Mouse (Mus musculus): ENCODE results near the gene Pacsin2. TPM values are rescaled to one million over a fixed set of nuclear protein-coding genes. Genes with fewer than 3 reads are reported as not detected.

Gene Pacsin2
- total RNA-seq, 2 experiments from 2014 or later = 97.4 to 102 TPM

- no peak for TF ChIP-seq CTCF (IDR thresholded peaks at IDR 0.05)
- DNase-seq (ENCODE audit: extremely low spot score in 1 of 2, low spot score in 2 of 2) = no peak
These were observed 19.0 kb downstream of the Pacsin2 start for GRCm38 (mm10) chr15:83445383-83445782.

DNA sequence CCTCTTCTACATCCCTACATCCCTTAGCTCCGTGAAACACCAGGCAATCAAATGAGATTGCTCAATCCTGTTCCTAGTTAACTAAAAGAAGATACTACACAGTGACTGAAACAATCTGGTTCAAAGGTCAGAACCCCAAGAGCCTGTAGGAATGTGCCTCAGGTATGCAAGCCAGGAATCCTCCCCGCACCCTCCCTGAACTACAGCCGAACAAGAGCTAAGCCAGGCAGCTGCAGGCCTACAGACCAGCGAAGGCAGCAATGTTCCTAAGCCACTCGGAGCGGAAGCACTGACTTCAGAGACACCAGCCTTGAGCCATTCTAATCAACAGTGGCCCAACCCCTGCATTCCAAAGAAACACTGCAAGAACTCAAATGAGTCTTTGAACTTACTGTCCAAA, 20.0 kb downstream of the Pacsin2 start:
- Histone ChIP-seq H3K4me3 (no peak overlapping the region), H3K27ac (no peak overlapping the region)
- no peak for DNase-seq (ENCODE audit: extremely low spot score in 1 of 2, low spot score in 2 of 2)
- intact Hi-C loops (cut with DNase I) = no loop called here
- TF ChIP-seq CTCF (IDR thresholded peaks at IDR 0.05) = no peak

More at GRCm38 (mm10) chr15:83445383-83445782, 19.0 kb downstream of the Pacsin2 start:
- H3K27ac ChIP-seq = no peak overlapping the region
- intact Hi-C loops (cut with DNase I) = no loop called here
- no peak overlapping the region for H3K4me3 ChIP-seq

DNA sequence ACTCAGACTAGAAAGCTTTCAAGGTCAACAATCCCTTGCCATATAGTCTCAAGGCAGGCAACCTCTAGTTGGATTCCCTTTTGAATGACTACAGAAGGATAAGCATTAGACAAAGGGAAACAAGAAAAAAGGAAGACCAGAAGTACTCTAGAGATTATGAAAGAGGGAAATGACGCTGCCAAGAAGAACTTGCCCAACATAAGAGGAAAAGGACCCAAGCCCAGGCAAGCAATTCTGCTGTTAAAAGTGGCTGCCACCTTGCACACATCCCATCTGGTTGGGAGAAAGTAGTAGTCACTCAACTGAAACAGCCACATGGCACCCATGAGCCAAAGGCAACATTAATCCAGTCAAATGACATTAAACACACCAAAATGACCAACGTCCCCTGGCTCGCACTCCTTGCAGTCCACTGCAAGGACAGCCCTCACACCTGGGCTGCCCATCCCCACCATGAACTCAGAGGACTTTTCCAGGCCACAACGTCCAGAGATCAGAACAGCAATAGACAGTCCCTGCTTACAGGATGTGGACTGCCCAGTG, 21.8 kb downstream of the Pacsin2 start:
- intact Hi-C loops (cut with DNase I) = no loop called here
- TF ChIP-seq CTCF (IDR thresholded peaks at IDR 0.05) = no peak

DNA sequence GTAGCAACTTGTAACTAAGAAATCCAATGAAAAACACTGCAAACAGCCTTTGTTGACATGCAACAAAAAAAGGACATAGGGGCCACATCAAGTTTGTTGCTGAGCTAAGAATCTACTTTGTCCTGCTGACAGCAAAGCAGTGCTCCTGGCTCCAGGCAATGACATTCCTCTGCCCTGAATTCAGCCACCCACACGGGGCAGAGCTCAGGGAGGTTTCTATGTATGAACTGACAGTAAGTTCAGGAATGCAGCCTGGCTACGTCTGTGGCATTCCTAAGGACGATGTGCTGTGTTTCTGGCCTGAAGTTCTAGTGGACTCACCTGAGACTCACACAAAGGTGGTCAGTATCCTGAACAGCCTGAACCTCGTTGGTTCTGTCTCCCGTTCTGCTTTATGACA, 23.7 kb downstream of the Pacsin2 start:
- intact Hi-C loops (cut with DNase I) = no loop called here
- H3K27ac ChIP-seq = no peak overlapping the region
- no peak for TF ChIP-seq CTCF (IDR thresholded peaks at IDR 0.05)
- H3K4me3 ChIP-seq = no peak overlapping the region
- no peak for DNase-seq (ENCODE audit: extremely low spot score in 1 of 2, low spot score in 2 of 2)

More for the DNA sequence above, 21.8 kb downstream of the Pacsin2 start:
- Histone ChIP-seq H3K4me3 (no peak overlapping the region), H3K27ac (no peak overlapping the region)
- DNase-seq (ENCODE audit: extremely low spot score in 1 of 2, low spot score in 2 of 2) = no peak

DNA sequence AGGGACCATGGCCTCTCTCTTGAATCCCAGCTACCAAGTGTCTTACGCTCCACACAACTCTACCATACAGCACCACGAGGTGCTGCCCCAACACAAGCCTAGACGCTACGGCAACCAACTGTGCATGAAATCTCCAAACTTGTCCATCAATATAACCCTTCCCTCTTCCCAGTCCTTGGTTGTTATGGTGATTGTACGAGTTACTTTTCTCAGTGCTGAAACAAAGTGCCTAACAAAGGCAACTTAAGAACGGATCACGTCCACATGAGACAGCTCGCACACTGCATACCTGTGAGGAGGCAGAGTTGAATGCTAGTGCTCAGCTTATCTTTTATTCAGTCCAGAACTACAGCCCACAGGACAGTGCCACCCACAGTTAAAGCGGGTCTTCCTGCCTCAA, 27.9 kb downstream of the Pacsin2 start:
- intact Hi-C loops (cut with DNase I) = no loop called here
- H3K4me3 ChIP-seq = no peak overlapping the region
- no peak for DNase-seq (ENCODE audit: extremely low spot score in 1 of 2, low spot score in 2 of 2)
- H3K27ac ChIP-seq = no peak overlapping the region
- no peak; the same call in 1 of the 2 replicates for TF ChIP-seq CTCF (IDR thresholded peaks at IDR 0.05)

- DNase-seq (ENCODE audit: extremely low spot score in 1 of 2, low spot score in 2 of 2) = no peak
- H3K27ac ChIP-seq = peak overlapping the region; percentile 71
- intact Hi-C loops (cut with DNase I) = no loop called here
- no peak overlapping the region for H3K4me3 ChIP-seq
- TF ChIP-seq CTCF (IDR thresholded peaks at IDR 0.05) = no peak
These were observed 28.9 kb downstream of the Pacsin2 start for GRCm38 (mm10) chr15:83435324-83436090.

DNA sequence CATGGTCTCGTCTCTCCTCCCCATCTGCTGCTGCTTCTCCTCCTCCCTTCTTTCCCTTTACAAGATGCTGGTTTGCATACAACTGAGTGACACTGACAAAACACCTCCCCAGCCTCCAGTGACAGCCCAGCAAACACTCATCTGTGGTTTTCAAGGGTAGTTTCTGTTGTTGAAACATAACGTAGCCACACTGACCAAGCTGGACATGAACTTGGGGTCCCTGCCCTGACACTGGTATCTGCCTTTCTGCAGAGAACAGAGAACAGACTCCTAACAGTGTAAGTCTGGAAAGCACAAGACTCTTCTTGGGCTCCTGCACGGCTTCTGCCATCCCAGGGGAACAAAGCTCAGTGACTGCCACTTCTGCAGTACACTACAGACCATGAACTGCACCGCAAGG, 29.7 kb downstream of the Pacsin2 start:
- Histone ChIP-seq H3K27ac (peak overlapping the region; percentile 71), H3K4me3 (no peak overlapping the region)
- no peak for TF ChIP-seq CTCF (IDR thresholded peaks at IDR 0.05)
- intact Hi-C loops (cut with DNase I) = no loop called here
- no peak for DNase-seq (ENCODE audit: extremely low spot score in 1 of 2, low spot score in 2 of 2)

DNA sequence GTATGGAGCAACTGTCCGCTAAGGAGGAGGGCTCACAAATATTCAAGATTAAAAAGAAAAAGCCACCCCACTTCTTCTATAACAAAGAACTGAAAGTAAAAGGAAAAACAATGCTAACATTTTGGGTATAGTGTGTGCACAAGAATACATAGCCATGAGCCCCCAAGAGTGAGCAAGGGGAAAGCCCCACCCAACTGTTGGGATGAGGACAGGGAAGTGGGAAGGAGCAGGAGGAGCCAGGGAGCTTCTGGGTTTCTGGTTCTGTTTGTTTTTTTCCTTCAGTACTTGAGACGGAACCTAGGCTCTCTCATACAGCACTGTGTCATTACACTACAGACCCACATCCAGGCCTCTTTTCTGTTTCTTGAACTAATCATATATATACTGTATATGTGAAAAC, 31.1 kb downstream of the Pacsin2 start:
- Histone ChIP-seq H3K27ac (no peak overlapping the region), H3K4me3 (no peak overlapping the region)
- no peak for TF ChIP-seq CTCF (IDR thresholded peaks at IDR 0.05)
- intact Hi-C loops (cut with DNase I) = no loop called here
- DNase-seq (ENCODE audit: extremely low spot score in 1 of 2, low spot score in 2 of 2) = no peak

GRCm38 (mm10) chr15:83432231-83433031, 32.0 kb downstream of the Pacsin2 start:
- intact Hi-C loops (cut with DNase I) = no loop called here
- peak overlapping the region; percentile 29; the same call in 1 of the 2 replicates for H3K27ac ChIP-seq
- no peak for DNase-seq (ENCODE audit: extremely low spot score in 1 of 2, low spot score in 2 of 2)
- 0 out of 2 replicates have a peak overlapping the region, but pooled peaks have one; percentile 14 for H3K4me3 ChIP-seq
- no peak for TF ChIP-seq CTCF (IDR thresholded peaks at IDR 0.05)

- no peak for DNase-seq (ENCODE audit: extremely low spot score in 1 of 2, low spot score in 2 of 2)
- H3K27ac ChIP-seq = no peak overlapping the region; the same call in 1 of the 2 replicates
- intact Hi-C loops (cut with DNase I) = no loop called here
- H3K4me3 ChIP-seq = no peak overlapping the region
- TF ChIP-seq CTCF (IDR thresholded peaks at IDR 0.05) = no peak
These were observed 33.2 kb downstream of the Pacsin2 start for GRCm38 (mm10) chr15:83430986-83431763.

DNA sequence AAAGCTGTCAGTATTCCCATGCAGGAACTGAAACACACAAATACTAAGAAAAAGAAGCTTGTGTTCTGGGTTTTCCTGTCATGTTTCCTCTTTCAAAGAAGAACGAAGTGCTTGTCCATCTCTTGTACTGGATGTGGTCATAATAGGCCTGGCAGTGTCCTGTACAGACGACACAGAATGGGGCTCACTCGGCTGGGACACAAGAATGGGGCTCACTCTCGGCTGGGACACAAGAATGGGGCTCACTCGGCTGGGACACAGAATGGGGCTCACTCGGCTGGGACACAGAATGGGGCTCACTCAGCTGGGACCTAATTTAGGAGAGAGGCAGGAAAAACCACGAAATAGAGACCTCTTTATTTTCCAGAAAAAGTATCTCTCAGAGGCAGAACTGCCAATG, 34.0 kb downstream of the Pacsin2 start:
- DNase-seq (ENCODE audit: extremely low spot score in 1 of 2, low spot score in 2 of 2) = no peak
- intact Hi-C loops (cut with DNase I) = no loop called here
- TF ChIP-seq CTCF (IDR thresholded peaks at IDR 0.05) = no peak
- H3K4me3 ChIP-seq = no peak overlapping the region
- H3K27ac ChIP-seq = no peak overlapping the region; the same call in 1 of the 2 replicates
